Mouse (Mus musculus): Measurements from ENCODE around the gene Vmn1r118.
"Not testable (repeated sequence)": the region's sequence is repeated elsewhere in the genome, so short reads cannot be mapped to it uniquely, and the experiment has no call there.

The Vmn1r118 gene

GRCm38 (mm10) chr7:20912247-20912646, at the start of gene Vmn1r118:
Vmn1r118 (minus strand) TSS chr7:20912347.
- not testable (repeated sequence) for DNase-seq

GRCm38 (mm10) chr7:20884021-20884420, 28.1 kb downstream of the Vmn1r118 start, which contains the start of gene Vmn1r117:
Vmn1r117 (minus strand) TSS chr7:20884121.
- not testable (repeated sequence) for DNase-seq

- not testable (repeated sequence) for DNase-seq
Measured at GRCm38 (mm10) chr7:20871956-20872355, 40.2 kb downstream of the Vmn1r118 start, which contains the start of gene Vmn1r116. Vmn1r116 (plus strand) TSS chr7:20872256.
